Mouse (Mus musculus): Measurements from ENCODE around the gene Cpt1c. TPM values are rescaled to one million over a fixed set of nuclear protein-coding genes. Genes with fewer than 3 reads are reported as not detected.

Cpt1c gene
- polyA plus RNA-seq, 1 experiment from 2014 or later: 17.5 TPM

DNA sequence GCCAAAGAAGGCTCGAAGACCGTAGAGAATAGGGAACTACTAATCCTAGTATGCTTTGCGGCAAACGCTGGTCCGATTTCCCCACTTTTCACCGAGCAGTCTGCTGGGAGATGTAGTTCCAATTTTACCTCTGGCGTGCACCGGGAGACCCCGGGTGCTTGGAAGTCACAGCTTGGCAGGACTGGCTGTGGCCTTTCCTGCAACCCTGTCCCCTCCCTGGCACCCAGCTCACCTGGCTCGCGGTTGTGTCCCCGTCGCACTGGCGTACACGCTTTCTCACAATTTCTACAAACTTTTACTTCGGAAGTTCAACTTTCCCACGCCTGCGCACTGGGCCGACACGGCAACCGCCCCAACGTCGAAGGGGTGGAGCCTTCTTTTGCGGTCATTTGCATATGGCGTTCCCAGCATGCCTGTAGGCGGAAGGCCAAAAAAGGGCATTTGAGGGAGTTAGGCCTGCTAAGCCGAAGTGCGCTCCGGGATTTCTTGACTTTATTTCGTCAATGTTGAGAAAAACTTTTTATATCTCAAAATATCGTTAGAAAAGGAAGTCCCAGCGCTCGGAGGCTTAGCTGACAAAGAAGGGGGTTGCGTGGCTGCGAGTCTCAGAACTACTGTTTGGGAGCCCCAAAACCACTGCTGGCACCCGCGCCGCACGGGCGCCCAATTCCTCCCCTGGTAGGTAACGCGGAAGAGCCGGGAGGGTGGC, 22.7 kb upstream of the Cpt1c start, which contains the start of gene Irf3:
Gene Irf3, plus strand, starts transcription at position 418 of the 709 bp plus-strand sequence.
- peak within 1 kb of the TSS; percentile 75 for H3K9ac ChIP-seq (ENCODE audit: low read length)
- peak; percentile 88 for ATAC-seq (ENCODE audit: insufficient number of reproducible peaks, low FRiP score, low TSS enrichment, low read depth)
- under 1% methylated on average over 43 of the region's 43 CpGs for WGBS

DNA sequence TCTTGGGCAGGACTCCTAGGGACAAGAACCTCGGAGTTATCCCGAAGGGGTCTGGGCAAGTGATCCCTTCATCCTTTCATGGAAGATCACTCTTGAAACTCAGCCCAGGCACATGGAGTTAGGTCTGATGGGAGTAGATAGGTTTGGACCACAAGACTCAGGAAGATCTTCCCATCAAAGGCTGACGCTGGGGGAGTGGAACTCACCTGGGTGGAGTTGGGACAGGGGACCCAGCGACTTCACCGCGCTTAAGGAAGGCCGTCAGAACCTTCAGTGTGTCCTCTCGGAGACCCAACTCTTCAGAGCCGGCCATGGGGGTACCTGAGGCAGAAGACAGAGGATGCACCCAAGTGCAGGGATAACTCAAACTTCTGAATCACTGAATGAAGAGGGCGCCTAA, 22.0 kb upstream of the Cpt1c start:
- peaks cover 30% of the 10 kb centered on the region; the same call in 1 of the 2 replicates for H3K36me3 ChIP-seq (ENCODE audit: control insufficient read depth, insufficient read depth, low read length)
- peak overlapping the region; percentile 48; the same call in 1 of the 2 replicates for H3K27ac ChIP-seq (replicated peaks; ENCODE audit: low read depth, low read length)
- H3K4me1 ChIP-seq (ENCODE audit: control insufficient read depth, insufficient read depth, low read length): 0 out of 2 replicates have a peak, but pooled peaks cover 11% of the 10 kb centered on the region
- H3K9ac ChIP-seq (ENCODE audit: low read length): peak overlapping the region; percentile 75
- no peak for ATAC-seq (ENCODE audit: insufficient number of reproducible peaks, low FRiP score, low TSS enrichment, low read depth)
- H3K4me3 ChIP-seq (ENCODE audit: low read depth, low read length): peak overlapping the region; percentile 66
- WGBS: 13% methylated on average over 10 of the region's 10 CpGs
- H3K4me2 ChIP-seq (ENCODE audit: low read depth, severe bottlenecking): peak overlapping the region; percentile 71
- H3K9me3 ChIP-seq (ENCODE audit: control insufficient read depth, low read length): no peaks in the 10 kb centered on the region
- no peak for DNase-seq (ENCODE audit: low spot score)
- no peaks in the 10 kb centered on the region for H3K27me3 ChIP-seq (ENCODE audit: control insufficient read depth, insufficient read depth, low read length)

More for the DNA sequence above, 22.7 kb upstream of the Cpt1c start, which contains the start of gene Irf3:
- peak within 1 kb of the TSS; percentile 70 for H3K27ac ChIP-seq (replicated peaks; ENCODE audit: low read depth, low read length)
- no peaks in the 10 kb centered on the region for H3K27me3 ChIP-seq (ENCODE audit: control insufficient read depth, insufficient read depth, low read length)
- DNase-seq (ENCODE audit: low spot score): peak; percentile 96
- peaks cover 37% of the 10 kb centered on the region for H3K36me3 ChIP-seq (ENCODE audit: control insufficient read depth, insufficient read depth, low read length)
- H3K4me3 ChIP-seq (ENCODE audit: low read depth, low read length): peak within 1 kb of the TSS; percentile 66
- H3K4me1 ChIP-seq (ENCODE audit: control insufficient read depth, insufficient read depth, low read length): 0 out of 2 replicates have a peak, but pooled peaks cover 11% of the 10 kb centered on the region
- H3K4me2 ChIP-seq (ENCODE audit: low read depth, severe bottlenecking): peak within 1 kb of the TSS; percentile 71
- H3K9me3 ChIP-seq (ENCODE audit: control insufficient read depth, low read length): no peaks in the 10 kb centered on the region

DNA sequence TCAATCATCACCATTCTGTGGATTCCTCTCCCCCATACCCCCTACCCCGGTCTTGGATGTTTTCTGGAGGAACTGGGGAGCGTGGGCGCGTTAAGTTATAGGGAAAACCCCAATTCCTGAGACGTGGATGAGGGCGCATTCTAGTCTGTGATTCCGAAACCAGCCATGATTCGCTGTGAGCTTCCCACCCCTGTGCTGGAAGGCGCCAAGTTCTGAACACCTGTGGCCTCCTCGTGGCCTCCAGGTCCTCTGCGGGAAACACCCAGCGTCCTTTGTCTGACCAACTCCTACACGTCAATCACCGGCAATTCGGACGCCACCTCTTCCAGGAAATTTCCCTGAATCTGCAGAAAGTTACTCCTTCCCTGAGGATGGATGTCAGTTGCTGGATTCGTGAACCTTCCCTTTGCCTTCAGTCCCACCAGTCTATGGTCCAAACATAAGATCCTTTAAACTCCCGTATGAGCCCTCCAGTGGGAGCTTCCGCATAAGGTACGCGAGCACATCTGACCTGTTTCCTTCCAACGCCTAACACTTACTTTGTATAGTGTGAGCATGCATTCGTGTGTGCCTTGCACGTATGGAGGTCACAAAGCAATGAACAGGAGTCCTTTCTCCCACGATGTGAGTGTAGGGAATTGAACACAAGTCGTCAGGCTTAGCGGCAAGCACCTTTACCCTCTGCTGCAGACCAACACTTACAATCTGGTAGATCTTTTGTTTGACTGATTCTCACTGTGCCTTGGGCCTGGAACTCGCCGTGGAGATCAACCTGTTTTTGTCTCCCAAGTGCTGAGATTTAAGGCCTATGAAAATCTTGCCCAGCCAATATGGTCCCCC, 12.4 kb upstream of the Cpt1c start:
- H3K27me3 ChIP-seq (ENCODE audit: control insufficient read depth, insufficient read depth, low read length): no peaks in the 10 kb centered on the region
- peak overlapping the region; percentile 94 for H3K9ac ChIP-seq (ENCODE audit: low read length)
- peaks cover 9% of the 10 kb centered on the region for H3K4me1 ChIP-seq (ENCODE audit: control insufficient read depth, insufficient read depth, low read length)
- DNase-seq (ENCODE audit: low spot score): peak; percentile 86
- peak overlapping the region; percentile 70 for H3K4me3 ChIP-seq (ENCODE audit: low read depth, low read length)
- H3K4me2 ChIP-seq (ENCODE audit: low read depth, severe bottlenecking): peak overlapping the region; percentile 73
- WGBS: under 1% methylated on average over 29 of the region's 29 CpGs
- H3K36me3 ChIP-seq (ENCODE audit: control insufficient read depth, insufficient read depth, low read length): peaks cover 2% of the 10 kb centered on the region
- peak overlapping the region; percentile 91 for H3K27ac ChIP-seq (replicated peaks; ENCODE audit: low read depth, low read length)
- H3K9me3 ChIP-seq (ENCODE audit: control insufficient read depth, low read length): no peaks in the 10 kb centered on the region
- peak; percentile 36 for ATAC-seq (ENCODE audit: insufficient number of reproducible peaks, low FRiP score, low TSS enrichment, low read depth)

DNA sequence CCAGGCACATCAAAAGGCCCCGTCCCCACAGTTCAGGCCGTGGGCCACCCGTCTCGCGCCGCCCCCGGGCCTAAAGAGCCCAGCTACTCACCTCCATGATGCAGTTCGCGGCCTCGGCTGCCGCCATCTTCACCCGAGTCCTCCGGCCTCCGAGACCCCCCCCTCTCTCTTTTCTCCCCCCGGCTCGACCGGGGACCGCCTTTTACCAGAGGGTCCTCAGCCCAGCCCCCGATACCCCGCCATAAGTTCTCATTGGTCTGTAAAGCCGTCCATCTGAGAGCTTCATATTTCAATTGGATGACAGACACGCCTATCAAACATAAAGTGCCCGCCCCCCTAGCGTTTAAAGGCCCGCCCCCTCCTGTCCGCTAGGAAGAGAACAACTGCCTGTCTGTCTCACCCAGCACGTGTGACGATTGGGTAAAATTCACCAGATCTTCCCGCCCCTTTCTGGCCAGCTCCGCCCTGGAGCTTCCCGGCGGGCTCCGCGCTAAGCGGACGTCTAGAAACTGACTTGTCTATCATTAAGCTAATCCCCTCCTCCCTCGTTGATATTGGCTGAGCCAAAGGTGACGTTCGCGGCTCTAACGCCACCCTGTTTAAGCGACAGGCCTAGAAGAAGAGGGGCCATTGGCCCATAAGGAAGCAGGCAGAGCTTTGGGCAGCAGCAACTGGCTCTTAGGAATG, 11.7 kb upstream of the Cpt1c start, which contains the start of gene Prmt1:
Gene Prmt1, minus strand, starts transcription at position 377 of the 687 bp plus-strand sequence.
- H3K4me2 ChIP-seq (ENCODE audit: low read depth, severe bottlenecking): peak within 1 kb of the TSS; percentile 73
- H3K27me3 ChIP-seq (ENCODE audit: control insufficient read depth, insufficient read depth, low read length): no peaks in the 10 kb centered on the region
- no peaks in the 10 kb centered on the region for H3K9me3 ChIP-seq (ENCODE audit: control insufficient read depth, low read length)
- H3K4me1 ChIP-seq (ENCODE audit: control insufficient read depth, insufficient read depth, low read length): peaks cover 9% of the 10 kb centered on the region
- peaks cover 9% of the 10 kb centered on the region for H3K36me3 ChIP-seq (ENCODE audit: control insufficient read depth, insufficient read depth, low read length)
- peak within 1 kb of the TSS; percentile 91 for H3K27ac ChIP-seq (replicated peaks; ENCODE audit: low read depth, low read length)
- WGBS: under 1% methylated on average over 42 of the region's 42 CpGs
- H3K4me3 ChIP-seq (ENCODE audit: low read depth, low read length): peak within 1 kb of the TSS; percentile 70
- ATAC-seq (ENCODE audit: insufficient number of reproducible peaks, low FRiP score, low TSS enrichment, low read depth) (peak; percentile 97), DNase-seq (ENCODE audit: low spot score) (peak; percentile 97)
- peak within 1 kb of the TSS; percentile 99 for H3K9ac ChIP-seq (ENCODE audit: low read length)

DNA sequence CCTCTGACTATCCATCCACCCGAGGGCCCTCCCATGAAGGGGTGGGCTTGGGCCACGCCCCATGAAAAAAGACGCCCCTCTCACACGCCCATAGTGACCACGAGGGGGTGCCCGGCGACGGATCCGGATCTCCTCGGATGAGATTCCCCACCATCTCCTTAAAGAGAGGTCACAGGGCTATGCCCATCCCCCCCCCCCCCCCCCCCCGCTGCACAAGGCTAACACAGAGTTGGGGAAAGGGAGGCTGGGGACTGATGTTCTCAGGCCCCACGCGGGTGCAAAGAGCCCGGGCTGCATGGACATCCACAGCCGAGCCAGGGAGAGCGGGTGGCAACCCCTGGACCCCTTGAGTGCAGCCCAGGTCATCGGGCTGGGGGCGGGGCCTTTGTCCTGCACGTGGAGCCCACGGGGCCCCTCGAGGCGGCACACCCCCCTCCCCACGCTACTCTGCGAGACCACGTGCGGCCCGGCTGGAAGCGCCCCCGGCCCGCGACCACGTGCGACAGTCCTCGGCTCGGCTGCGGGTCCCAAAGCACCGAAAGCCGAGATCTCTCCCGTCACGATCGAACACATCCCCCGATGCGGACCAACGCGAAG, 11.0 kb upstream of the Cpt1c start:
- H3K4me2 ChIP-seq (ENCODE audit: low read depth, severe bottlenecking): peak overlapping the region; percentile 63
- no peaks in the 10 kb centered on the region for H3K9me3 ChIP-seq (ENCODE audit: control insufficient read depth, low read length)
- H3K27ac ChIP-seq (replicated peaks; ENCODE audit: low read depth, low read length): peak overlapping the region; percentile 72
- peaks cover 14% of the 10 kb centered on the region for H3K36me3 ChIP-seq (ENCODE audit: control insufficient read depth, insufficient read depth, low read length)
- peaks cover 9% of the 10 kb centered on the region for H3K4me1 ChIP-seq (ENCODE audit: control insufficient read depth, insufficient read depth, low read length)
- H3K4me3 ChIP-seq (ENCODE audit: low read depth, low read length): peak overlapping the region; percentile 70
- H3K27me3 ChIP-seq (ENCODE audit: control insufficient read depth, insufficient read depth, low read length): no peaks in the 10 kb centered on the region
- DNase-seq (ENCODE audit: low spot score): peak; percentile 85
- 0% methylated on average over 40 of the region's 45 CpGs for WGBS
- ATAC-seq (ENCODE audit: insufficient number of reproducible peaks, low FRiP score, low TSS enrichment, low read depth): 0 out of 2 replicates have a peak, but pooled peaks have one; percentile 6
- H3K9ac ChIP-seq (ENCODE audit: low read length): peak overlapping the region; percentile 99

DNA sequence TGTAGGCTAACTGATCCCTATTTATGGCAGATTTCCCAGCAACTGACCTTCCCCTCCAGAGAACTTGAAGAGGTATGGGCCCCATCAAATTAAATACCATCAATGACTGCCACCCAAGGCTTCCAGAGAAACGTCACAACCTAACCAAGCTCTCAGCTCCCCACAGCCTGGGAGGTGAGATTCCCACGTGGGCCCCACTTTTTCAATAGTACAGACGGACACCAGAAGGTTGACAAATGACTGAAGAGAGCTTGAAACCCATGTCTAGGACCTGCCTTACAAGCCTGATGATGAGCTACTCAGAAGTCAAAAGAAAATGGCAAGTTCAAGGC, 10.1 kb upstream of the Cpt1c start:
- peaks cover 14% of the 10 kb centered on the region for H3K36me3 ChIP-seq (ENCODE audit: control insufficient read depth, insufficient read depth, low read length)
- peak overlapping the region; percentile 63 for H3K4me2 ChIP-seq (ENCODE audit: low read depth, severe bottlenecking)
- ATAC-seq (ENCODE audit: insufficient number of reproducible peaks, low FRiP score, low TSS enrichment, low read depth): no peak
- no peaks in the 10 kb centered on the region for H3K27me3 ChIP-seq (ENCODE audit: control insufficient read depth, insufficient read depth, low read length)
- peaks cover 9% of the 10 kb centered on the region for H3K4me1 ChIP-seq (ENCODE audit: control insufficient read depth, insufficient read depth, low read length)
- no peaks in the 10 kb centered on the region for H3K9me3 ChIP-seq (ENCODE audit: control insufficient read depth, low read length)
- H3K27ac ChIP-seq (replicated peaks; ENCODE audit: low read depth, low read length): no peak overlapping the region
- no peak overlapping the region; the same call in 1 of the 2 replicates for H3K9ac ChIP-seq (ENCODE audit: low read length)
- WGBS: 49% methylated on average over 3 of the region's 3 CpGs
- H3K4me3 ChIP-seq (ENCODE audit: low read depth, low read length): peak overlapping the region; percentile 70
- DNase-seq (ENCODE audit: low spot score): no peak

DNA sequence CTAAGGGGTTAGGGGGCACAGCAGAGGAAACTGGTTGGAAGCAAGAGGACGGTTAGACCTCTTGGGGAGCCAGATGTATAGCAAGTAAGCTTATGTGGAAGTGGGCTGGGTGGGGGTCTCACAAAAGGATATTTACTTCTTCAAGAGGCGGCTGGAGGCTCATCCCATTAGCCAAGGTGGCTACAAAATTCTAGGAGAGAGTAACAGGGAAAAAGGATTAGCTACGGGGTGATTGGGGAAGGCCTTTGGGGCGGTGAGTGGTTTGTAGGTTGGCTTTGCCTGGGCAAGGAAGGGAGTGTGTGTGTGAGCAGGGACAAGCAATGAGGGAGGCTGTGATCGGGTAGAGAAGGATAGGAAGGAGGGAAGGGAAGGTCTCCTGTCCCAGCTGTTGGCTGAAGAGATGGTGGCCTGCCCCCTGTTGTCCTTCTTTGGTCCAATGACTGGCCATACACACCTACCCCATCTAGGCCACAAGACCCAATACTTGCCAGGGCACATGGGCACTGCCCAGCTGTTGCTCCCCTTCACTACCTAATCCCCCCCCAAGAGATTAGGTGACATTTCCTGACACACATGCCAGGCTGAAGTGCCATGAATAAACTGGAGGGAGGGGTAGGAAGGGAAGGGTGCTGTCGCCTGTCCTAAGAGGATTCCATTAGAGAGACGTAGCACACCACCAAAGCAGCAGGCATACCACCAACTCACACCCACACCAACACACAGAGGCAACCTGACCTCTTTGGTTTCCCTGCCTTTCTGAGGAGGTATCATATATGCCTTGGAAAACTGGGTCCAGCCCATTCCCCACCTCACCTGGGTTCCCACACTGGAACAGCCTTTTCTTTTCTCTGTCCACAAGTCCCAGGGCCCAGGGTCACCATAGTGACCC, 9.5 kb upstream of the Cpt1c start:
- ATAC-seq (ENCODE audit: insufficient number of reproducible peaks, low FRiP score, low TSS enrichment, low read depth) (no peak), DNase-seq (ENCODE audit: low spot score) (no peak)
- no peaks in the 10 kb centered on the region for H3K9me3 ChIP-seq (ENCODE audit: control insufficient read depth, low read length)
- H3K27me3 ChIP-seq (ENCODE audit: control insufficient read depth, insufficient read depth, low read length): no peaks in the 10 kb centered on the region
- WGBS: 83% methylated on average over 7 of the region's 7 CpGs
- H3K4me1 ChIP-seq (ENCODE audit: control insufficient read depth, insufficient read depth, low read length): peaks cover 9% of the 10 kb centered on the region
- H3K9ac ChIP-seq (ENCODE audit: low read length): no peak overlapping the region; the same call in 1 of the 2 replicates
- H3K4me2 ChIP-seq (ENCODE audit: low read depth, severe bottlenecking): peak overlapping the region; percentile 63; the same call in 1 of the 2 replicates
- no peak overlapping the region; the same call in none of the 2 replicates for H3K4me3 ChIP-seq (ENCODE audit: low read depth, low read length)
- H3K36me3 ChIP-seq (ENCODE audit: control insufficient read depth, insufficient read depth, low read length): peaks cover 19% of the 10 kb centered on the region
- no peak overlapping the region for H3K27ac ChIP-seq (replicated peaks; ENCODE audit: low read depth, low read length)
